Mouse (Mus musculus) liver, postnatal 0 days (tissue): ENCODE measurements at regions not wholly inside any gene's neighbourhood (a gene's known extent, or its start where the extent isn't known, plus 50 kb on each side); places are given as distances from the start of the nearest gene placed in this dataset.

Experiments
- CTCF ChIP-seq: sonication (generic); IDR thresholded peaks from 2 replicates; pipeline ENCODE4 v1.5.1; 2016; ENCODE audit warnings: antibody characterized with exemption, low read depth
- EP300 ChIP-seq: IDR thresholded peaks from 2 replicates; pipeline ENCODE4 v1.6.1; 2016; ENCODE audit warnings: antibody characterized with exemption, low read depth, mild to moderate bottlenecking

DNA sequence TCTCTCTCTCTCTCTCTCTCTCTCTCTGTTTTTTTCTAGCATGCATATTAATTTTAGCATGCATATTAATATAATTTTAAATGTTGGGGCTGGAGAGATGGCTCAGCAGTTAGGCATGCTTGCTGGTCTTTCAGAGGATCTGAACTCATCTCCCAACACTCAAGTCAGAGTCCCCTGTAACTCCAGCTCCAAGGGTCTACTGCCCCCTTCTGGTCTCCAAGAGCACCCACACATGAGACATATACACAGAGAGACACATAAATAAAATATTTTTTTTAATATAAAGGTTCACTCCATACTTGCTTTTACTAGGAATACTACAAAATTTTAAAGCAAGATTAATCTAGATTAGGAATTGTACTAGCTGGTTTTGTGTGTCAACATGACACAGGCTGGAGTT, 155.2 kb downstream of the Cep170 start:
- TF ChIP-seq CTCF (no peak), EP300 (no peak)
